In the genomic region with DNA sequence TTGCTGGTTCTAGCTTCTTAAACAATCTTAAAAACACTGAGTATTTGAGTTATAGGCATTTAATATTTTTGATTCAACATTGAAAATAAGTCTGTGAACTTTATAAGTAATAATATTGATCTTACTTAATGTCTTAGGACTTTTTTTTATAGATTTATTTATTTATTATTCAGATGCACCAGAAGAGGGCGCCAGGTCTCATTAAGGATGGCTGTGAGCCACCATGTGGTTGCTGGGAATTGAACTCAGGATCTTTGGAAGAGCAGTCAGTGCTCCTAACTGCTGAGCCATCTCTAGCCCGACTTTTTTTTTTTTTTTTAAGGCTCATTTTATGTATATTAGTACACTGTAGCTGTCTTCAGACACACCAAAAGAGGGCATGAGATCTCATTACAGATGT, we compare ENCODE assay signal across 9 mouse cellular contexts. TPM values are rescaled to one million over a fixed set of nuclear protein-coding genes. Genes with fewer than 3 reads are reported as not detected.
DNase-seq lines count a peak whose midpoint lies in the region; ATAC-seq and TF ChIP-seq lines count a peak whose summit lies in the region.
"Had no signal": no experiment of that assay in that cellular context is flagged by ENCODE, and none has a peak within 500 bp of the region (broad histone marks: within the 10 kb centered on the region; RNA-seq: fewer than 3 reads in every experiment).

No protein-coding gene starts in this region.

- no peak for TF ChIP-seq EP300 in heart, adult 2 months (IDR thresholded peaks at IDR 0.05; ENCODE audit: insufficient read depth, low read depth, low read length)
- TF ChIP-seq EP300 in stomach, postnatal 0 days (optimal IDR thresholded peaks at IDR 0.05) = no peak

- TF ChIP-seq CTCF in heart, adult 2 months (IDR thresholded peaks at IDR 0.05) = peak; percentile 72
- TF ChIP-seq CTCF in stomach, postnatal 0 days (IDR thresholded peaks at IDR 0.05; ENCODE audit: low read depth) = peak; percentile 53

- ATAC-seq in heart, embryonic 11.5 days (replicated peaks; ENCODE audit: insufficient number of reproducible peaks, low FRiP score, low TSS enrichment) = no peak
- ATAC-seq in stomach, postnatal 0 days (ENCODE audit: low FRiP score, low TSS enrichment) = no peak
- ATAC-seq in erythroid progenitor cell, adult 5-6 weeks (replicated peaks; ENCODE audit: low FRiP score, poor library complexity, severe bottlenecking) = no peak

- no peaks in the 10 kb centered on the region for H3K9me3 ChIP-seq in heart, embryonic 11.5 days (replicated peaks; ENCODE audit: control insufficient read depth, low read length)
- H3K9me3 ChIP-seq in stomach, postnatal 0 days (ENCODE audit: control insufficient read depth, low read length) = no peaks in the 10 kb centered on the region
- H3K9me3 ChIP-seq: megakaryocyte, embryonic 14.5 days had no signal

- H3K36me3 ChIP-seq in heart, adult 2 months (ENCODE audit: control insufficient read depth, insufficient read depth, low read length) = peaks cover 35% of the 10 kb centered on the region
- H3K36me3 ChIP-seq in heart, embryonic 11.5 days (ENCODE audit: control insufficient read depth, insufficient read depth, low read length) = 0 out of 2 replicates have a peak, but pooled peaks cover 6% of the 10 kb centered on the region
- no peaks in the 10 kb centered on the region for H3K36me3 ChIP-seq in stomach, postnatal 0 days (ENCODE audit: control insufficient read depth, insufficient read depth, low read length)

- H3K27ac ChIP-seq in heart, adult 2 months = no peak overlapping the region
- H3K27ac ChIP-seq in heart, embryonic 11.5 days (ENCODE audit: low read depth, low read length) = no peak overlapping the region
- no peak overlapping the region for H3K27ac ChIP-seq in stomach, postnatal 0 days (replicated peaks)

- H3K4me3 ChIP-seq in heart, adult 2 months = no peak overlapping the region
- no peak overlapping the region for H3K4me3 ChIP-seq in heart, embryonic 11.5 days (ENCODE audit: low read depth, low read length)
- no peak overlapping the region for H3K4me3 ChIP-seq in stomach, postnatal 0 days (ENCODE audit: low read depth, low read length)

- 50% methylated on average over 2 of the region's 2 CpGs for WGBS in heart, adult 2 months
- 52% methylated on average over 2 of the region's 2 CpGs for WGBS in heart, embryonic 11.5 days (ENCODE audit: insufficient replicate concordance)
- 62% methylated on average over 2 of the region's 2 CpGs for WGBS in stomach, postnatal 0 days

- peaks cover 3% of the 10 kb centered on the region; the same call in 1 of the 2 replicates for H3K79me2 ChIP-seq in heart, adult 2 months (replicated peaks; ENCODE audit: control insufficient read depth, insufficient read depth, low read length)

- H3K9ac ChIP-seq in heart, adult 2 months (ENCODE audit: low read depth, low read length) = no peak overlapping the region
- no peak overlapping the region for H3K9ac ChIP-seq in heart, embryonic 11.5 days (ENCODE audit: low read depth, low read length)
- no peak overlapping the region for H3K9ac ChIP-seq in stomach, postnatal 0 days (ENCODE audit: low read length)

- no peak for DNase-seq in heart, adult 2 months
- peak; percentile 59 for DNase-seq in thymus, postnatal 4 days
- no peak for DNase-seq in thymus, postnatal 36 days
- peak; percentile 24 for DNase-seq in liver
- no peak for DNase-seq in stomach, postnatal 0 days (ENCODE audit: low spot score)
- DNase-seq in layer of hippocampus, postnatal 36 days = no peak

- H3K4me1 ChIP-seq in heart, adult 2 months (ENCODE audit: control insufficient read depth, insufficient read depth, low read length) = peaks cover 7% of the 10 kb centered on the region
- peaks cover 11% of the 10 kb centered on the region for H3K4me1 ChIP-seq in heart, embryonic 11.5 days (ENCODE audit: control insufficient read depth, insufficient read depth, low read length)
- 0 out of 2 replicates have a peak, but pooled peaks cover 3% of the 10 kb centered on the region for H3K4me1 ChIP-seq in stomach, postnatal 0 days (replicated peaks; ENCODE audit: control insufficient read depth, insufficient read depth)

- H3K27me3 ChIP-seq in heart, adult 2 months (ENCODE audit: control insufficient read depth, insufficient read depth, low read length) = no peaks in the 10 kb centered on the region
- H3K27me3 ChIP-seq in heart, embryonic 11.5 days (ENCODE audit: control insufficient read depth, insufficient read depth, low read length) = no peaks in the 10 kb centered on the region
- no peaks in the 10 kb centered on the region for H3K27me3 ChIP-seq in stomach, postnatal 0 days (ENCODE audit: control insufficient read depth, insufficient read depth, low read length)
- H3K27me3 ChIP-seq: megakaryocyte, embryonic 14.5 days had no signal

- TF ChIP-seq POLR2A in heart, adult 2 months (IDR thresholded peaks at IDR 0.05; ENCODE audit: insufficient read depth, low read depth, low read length) = no peak

- H3K4me2 ChIP-seq in heart, embryonic 11.5 days = no peak overlapping the region
- H3K4me2 ChIP-seq in stomach, postnatal 0 days (replicated peaks; ENCODE audit: low read depth) = no peak overlapping the region

- intact Hi-C loops in heart, adult 2 months (cut with DNase I) = loop anchor here (5.0 kb wide), 1 partner anchor 33 kb away; a partner anchor contains a TSS

RNA-seq across cellular contexts. Expression of a gene that starts 2.5 kb away (rescaled TPM):
- 10 to 100 TPM; 44.1 to 53.3 TPM for total RNA-seq in heart, adult 2 months (2021)
- 12.3 and 26.9 TPM in 2 replicates for polyA plus RNA-seq in heart, adult 2 months (2012; rRNA removed)
- polyA plus RNA-seq in heart, embryonic 11.5 days (2014; fragmentation: Nextera tagmentation; extraction: Ambion mirVana) = 94.9 and 96.1 TPM in 2 replicates
- 36.7 and 39.4 TPM in 2 replicates for polyA plus RNA-seq in stomach, postnatal 0 days (2015; fragmentation: Nextera tagmentation; extraction: Ambion mirVana)
- 100 to 1,000 TPM; 118 to 136 TPM for total RNA-seq in layer of hippocampus, postnatal 36 days (2021)
- 223 and 225 TPM in 2 replicates for total RNA-seq in erythroid progenitor cell, adult 5-6 weeks (2015; ENCODE audit: low replicate concordance)
- total RNA-seq in erythroid progenitor cell, adult 5-6 weeks (2017; ENCODE audit: low replicate concordance) = 379 and 392 TPM in 2 replicates

RNA-seq across cellular contexts. Expression of a gene that starts 32.8 kb away (rescaled TPM):
- not detected for total RNA-seq in heart, adult 2 months (2021)
- 0.12 and 0.38 TPM in 2 replicates for polyA plus RNA-seq in heart, adult 2 months (2012; rRNA removed)
- 1.5 and 2.1 TPM in 2 replicates for polyA plus RNA-seq in heart, embryonic 11.5 days (2014; fragmentation: Nextera tagmentation; extraction: Ambion mirVana)
- 0.63 and 0.71 TPM in 2 replicates for polyA plus RNA-seq in stomach, postnatal 0 days (2015; fragmentation: Nextera tagmentation; extraction: Ambion mirVana)
- total RNA-seq in layer of hippocampus, postnatal 36 days (2021) = under 1 TPM; 0.62 to 0.99 TPM
- total RNA-seq in erythroid progenitor cell, adult 5-6 weeks (2015; ENCODE audit: low replicate concordance) = 42.3 and 46.5 TPM in 2 replicates
- total RNA-seq in erythroid progenitor cell, adult 5-6 weeks (2017; ENCODE audit: low replicate concordance) = 16.0 and 24.5 TPM in 2 replicates

Comparison
In these comparisons a context has a peak if more than half of its experiments do, and no peak if none do; other contexts are left out.
1. DNase-seq: peak in thymus, postnatal 4 days (single experiment) and liver (single experiment); none in heart, adult 2 months (0 of 2), thymus, postnatal 36 days (0 of 2), stomach, postnatal 0 days (single experiment) and layer of hippocampus, postnatal 36 days (0 of 2).
2. RNA of a gene that starts 32.8 kb away (total RNA-seq): 16.0 to 46.5 TPM in erythroid progenitor cell, adult 5-6 weeks; 0.62 to 0.99 TPM in layer of hippocampus, postnatal 36 days and not detected in heart, adult 2 months; every median in the first group is over 4 times any median in the second.